Comparison of ENCODE assay signal across 9 mouse cellular contexts in genomic region chr11:83057863-83058262, GRCm38 (mm10). TPM values are rescaled to one million over a fixed set of nuclear protein-coding genes. Genes with fewer than 3 reads are reported as not detected.
DNase-seq lines count a peak whose midpoint lies in the region; ATAC-seq lines count a peak whose summit lies in the region.
"Had no signal": no experiment of that assay in that cellular context is flagged by ENCODE, and none has a peak within 500 bp of the region (broad histone marks: within the 10 kb centered on the region; RNA-seq: fewer than 3 reads in every experiment).

No protein-coding gene starts in this region.

- no peak overlapping the region for H3K9ac ChIP-seq in heart, embryonic 11.5 days (ENCODE audit: low read depth, low read length)

- no peak overlapping the region for H3K4me2 ChIP-seq in heart, embryonic 11.5 days

- no peak overlapping the region for H3K4me3 ChIP-seq in heart, embryonic 11.5 days (ENCODE audit: low read depth, low read length)
- H3K4me3 ChIP-seq in megakaryocyte, embryonic 14.5 days (replicated peaks), result peak overlapping the region; percentile 14

- no peaks in the 10 kb centered on the region for H3K36me3 ChIP-seq in heart, embryonic 11.5 days (ENCODE audit: control insufficient read depth, insufficient read depth, low read length)
- H3K36me3 ChIP-seq in megakaryocyte, embryonic 14.5 days (replicated peaks; ENCODE audit: low read length), result peaks cover 2% of the 10 kb centered on the region

- no peak for ATAC-seq in heart, embryonic 11.5 days (replicated peaks; ENCODE audit: insufficient number of reproducible peaks, low FRiP score, low TSS enrichment)

- WGBS in heart, embryonic 11.5 days (ENCODE audit: insufficient replicate concordance), result 5% methylated on average over 5 of the region's 5 CpGs

- no peak overlapping the region for H3K27ac ChIP-seq in heart, embryonic 11.5 days (ENCODE audit: low read depth, low read length)

- H3K27me3 ChIP-seq in heart, embryonic 11.5 days (ENCODE audit: control insufficient read depth, insufficient read depth, low read length), result no peaks in the 10 kb centered on the region
- H3K27me3 ChIP-seq in megakaryocyte, embryonic 14.5 days (replicated peaks), result no peaks in the 10 kb centered on the region

- H3K4me1 ChIP-seq in heart, embryonic 11.5 days (ENCODE audit: control insufficient read depth, insufficient read depth, low read length), result no peaks in the 10 kb centered on the region
- peaks cover 3% of the 10 kb centered on the region for H3K4me1 ChIP-seq in megakaryocyte, embryonic 14.5 days

- H3K9me3 ChIP-seq in heart, embryonic 11.5 days (replicated peaks; ENCODE audit: control insufficient read depth, low read length), result no peaks in the 10 kb centered on the region
- no peaks in the 10 kb centered on the region for H3K9me3 ChIP-seq in megakaryocyte, embryonic 14.5 days

- peak; percentile 63 to 78 for DNase-seq in heart, adult 18-20 months
- DNase-seq in 3T3-L1 (ENCODE audit: low read depth, low spot score) (peak; percentile 81), R1 (ENCODE audit: low read depth, low spot score) (peak; percentile 57)
- DNase-seq in cerebellum, postnatal 36 days, result peak; percentile 23 to 26
- DNase-seq in heart, postnatal 4 days, result peak; percentile 74
- DNase-seq in testis, postnatal 10 days (ENCODE audit: low spot score), result peak; percentile 74

RNA-seq across cellular contexts. Expression of gene Slfn2, which starts 7.0 kb away (rescaled TPM):
- 1 to 10 TPM; 3.2 to 5.2 TPM for total RNA-seq in heart, adult 18-20 months (2021)
- 2.4 and 2.7 TPM in 2 replicates for polyA plus RNA-seq in heart, embryonic 11.5 days (2014; fragmentation: Nextera tagmentation; extraction: Ambion mirVana)
- 1 to 10 TPM; 1.7 to 1.8 TPM for total RNA-seq in heart, postnatal 4 days (2021)
- polyA plus RNA-seq in megakaryocyte, embryonic 14.5 days (2012; ENCODE audit: insufficient read depth, low replicate concordance), result 9.0 TPM in 1 of 2 replicates, not detected in the other

RNA-seq across cellular contexts. Expression of gene Slfn8, which starts 37.3 kb away (rescaled TPM):
- total RNA-seq in heart, adult 18-20 months (2021), result under 1 TPM; 0.65 to 0.98 TPM
- 0.29 and 0.39 TPM in 2 replicates for polyA plus RNA-seq in heart, embryonic 11.5 days (2014; fragmentation: Nextera tagmentation; extraction: Ambion mirVana)
- under 1 TPM; 0.43 TPM for total RNA-seq in heart, postnatal 4 days (2021)
- polyA plus RNA-seq in megakaryocyte, embryonic 14.5 days (2012; ENCODE audit: insufficient read depth, low replicate concordance), result 1.3 TPM in 1 of 2 replicates, not detected in the other

RNA-seq across cellular contexts. Expression of gene Slfn1, which starts 58.8 kb away (rescaled TPM):
- total RNA-seq in heart, adult 18-20 months (2021), result under 1 TPM; 0.22 to 0.85 TPM
- not detected in 2 replicates for polyA plus RNA-seq in heart, embryonic 11.5 days (2014; fragmentation: Nextera tagmentation; extraction: Ambion mirVana)
- under 1 TPM in 1 of 2 experiments, not detected in 1; 0.14 TPM for total RNA-seq in heart, postnatal 4 days (2021)
- 0.28 TPM in 1 of 2 replicates, not detected in the other for polyA plus RNA-seq in megakaryocyte, embryonic 14.5 days (2012; ENCODE audit: insufficient read depth, low replicate concordance)
- total RNA-seq: layer of hippocampus, postnatal 14 days had no signal

Comparison
In these comparisons a context has a peak if more than half of its experiments do, and no peak if none do; other contexts are left out.
1. DNase-seq: peak in every context shown above with its lines; median percentile 81 in 3T3-L1; 74 in heart, postnatal 4 days; 74 in testis, postnatal 10 days; 70 in heart, adult 18-20 months; 57 in R1; 24 in cerebellum, postnatal 36 days.